Mouse (Mus musculus) hematopoietic stem cell, adult 5-6 weeks (primary cell): ENCODE results near the gene Gm49630. TPM values are rescaled to one million over a fixed set of nuclear protein-coding genes. Genes with fewer than 3 reads are reported as not detected.
A peak's percentile ranks its signal among the peaks of the same experiment; 100 is the strongest.
"Not testable (repeated sequence)": the region's sequence is repeated elsewhere in the genome, so short reads cannot be mapped to it uniquely, and the experiment has no call there.

ENCODE experiments used
- ATAC-seq, 2 experiments: fragments of 125-278 bp in 1 of 2; replicated peaks in 1 of 2; 2 replicates each; pipeline ENCODE4 v1.8.0; 2016 to 2017; ENCODE audit warnings: inconsistent platforms in 2 of 2, mild to moderate bottlenecking in 2 of 2, moderate number of reproducible peaks in 2 of 2, low read depth in 1 of 2, moderate TSS enrichment in 1 of 2; ENCODE audit not compliant: low FRiP score in 2 of 2, poor library complexity in 2 of 2, severe bottlenecking in 2 of 2, insufficient read depth in 1 of 2, low TSS enrichment in 1 of 2
- total RNA-seq: library from RNA; stranded (forward); fragments of 172-1452, 232-1000 nt; gene quantifications from 2 replicates; pipeline ENCODE4 v1.2.3, GENCODE M21; 2017

The Gm49630 gene
- total RNA-seq, 1 experiment from 2014 or later = not detected

- ATAC-seq = not testable (repeated sequence)
These were observed 10.9 kb upstream of the Gm49630 start for GRCm38 (mm10) chr17:7382711-7383110.

GRCm38 (mm10) chr17:7377907-7378306, 6.1 kb upstream of the Gm49630 start:
- peak in 1 of 2 experiments; percentile 35; a peak in 1 of 4 replicates for ATAC-seq

GRCm38 (mm10) chr17:7376951-7377700, 5.3 kb upstream of the Gm49630 start:
- ATAC-seq = 0 out of 4 replicates have a peak, but pooled peaks of 1 of the 2 experiments have one; percentile 14

GRCm38 (mm10) chr17:7369401-7369800, 2.4 kb downstream of the Gm49630 start:
- not testable (repeated sequence) for ATAC-seq

- ATAC-seq = not testable (repeated sequence)
These were observed 5.0 kb downstream of the Gm49630 start for GRCm38 (mm10) chr17:7366676-7367374.

GRCm38 (mm10) chr17:7366265-7366664, 5.5 kb downstream of the Gm49630 start:
- ATAC-seq = not testable (repeated sequence)

- not testable (repeated sequence) for ATAC-seq
These were observed 6.2 kb downstream of the Gm49630 start for GRCm38 (mm10) chr17:7365615-7366014.

GRCm38 (mm10) chr17:7360749-7361465, 10.9 kb downstream of the Gm49630 start:
- not testable (repeated sequence) for ATAC-seq

- not testable (repeated sequence) for ATAC-seq
These were observed 12.0 kb downstream of the Gm49630 start for GRCm38 (mm10) chr17:7359806-7360205.

- not testable (repeated sequence) for ATAC-seq
These were observed 19.2 kb downstream of the Gm49630 start, which contains the start of gene Ttll2 for GRCm38 (mm10) chr17:7352596-7352995. TSS of gene Ttll2 (minus strand) at chr17:7352696.

GRCm38 (mm10) chr17:7348765-7349164, 23.0 kb downstream of the Gm49630 start:
- ATAC-seq = not testable (repeated sequence)

GRCm38 (mm10) chr17:7337381-7337780, 34.4 kb downstream of the Gm49630 start:
- ATAC-seq = not testable (repeated sequence)

- peak; percentile 47; a peak in 3 of 4 replicates for ATAC-seq
These were observed 39.0 kb downstream of the Gm49630 start for GRCm38 (mm10) chr17:7332745-7333144.

- not testable (repeated sequence) for ATAC-seq
These were observed 45.4 kb downstream of the Gm49630 start for GRCm38 (mm10) chr17:7326415-7326814.

GRCm38 (mm10) chr17:7324346-7324745, 47.4 kb downstream of the Gm49630 start, which contains the start of gene Tcp10a:
TSS of gene Tcp10a (plus strand) at chr17:7324646.
- ATAC-seq = not testable (repeated sequence)

- ATAC-seq = not testable (repeated sequence)
These were observed 52.0 kb downstream of the Gm49630 start for GRCm38 (mm10) chr17:7319789-7320188.

GRCm38 (mm10) chr17:7315693-7316382, 55.9 kb downstream of the Gm49630 start:
- peak; percentile 75 to 79 for ATAC-seq
